Mouse (Mus musculus) retina, embryonic 14.5 days (tissue): ENCODE results near the gene Gm47289.
A peak's percentile ranks its signal among the peaks of the same experiment; 100 is the strongest.

Experiments
- DNase-seq: peaks from one replicate; pipeline ENCODE4 v3.0.0-alpha.2; 2015; ENCODE audit warnings: low spot score

Gene Gm47289

GRCm38 (mm10) chr9:119160689-119161088, 1.7 kb downstream of the Gm47289 start:
- DNase-seq = no peak

- no peak for DNase-seq
Measured at GRCm38 (mm10) chr9:119164743-119165142, 5.8 kb downstream of the Gm47289 start.

GRCm38 (mm10) chr9:119165548-119165947, 6.6 kb downstream of the Gm47289 start:
- DNase-seq = no peak

- no peak for DNase-seq
Measured at GRCm38 (mm10) chr9:119167608-119168007, 8.6 kb downstream of the Gm47289 start.

DNA sequence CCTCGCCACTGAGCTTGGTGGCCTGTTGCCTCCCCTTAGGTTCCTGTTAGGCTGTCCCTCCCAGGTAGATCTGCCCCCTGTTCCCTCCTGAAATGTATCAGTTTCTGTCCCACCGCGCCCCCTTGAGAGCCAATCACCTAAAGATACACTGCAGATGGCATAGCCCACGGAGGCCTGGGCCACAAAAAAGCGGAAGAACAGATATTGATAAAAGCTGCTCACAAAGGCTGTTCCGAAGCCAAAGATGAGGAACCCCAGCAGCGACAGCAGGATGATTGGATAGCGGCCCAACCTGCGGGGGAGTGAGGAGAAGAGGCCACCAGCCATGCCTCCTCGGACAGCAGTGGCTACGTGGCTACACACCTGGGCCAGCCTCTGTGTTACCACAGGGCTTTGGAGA, 20.3 kb downstream of the Gm47289 start:
- no peak for DNase-seq

DNA sequence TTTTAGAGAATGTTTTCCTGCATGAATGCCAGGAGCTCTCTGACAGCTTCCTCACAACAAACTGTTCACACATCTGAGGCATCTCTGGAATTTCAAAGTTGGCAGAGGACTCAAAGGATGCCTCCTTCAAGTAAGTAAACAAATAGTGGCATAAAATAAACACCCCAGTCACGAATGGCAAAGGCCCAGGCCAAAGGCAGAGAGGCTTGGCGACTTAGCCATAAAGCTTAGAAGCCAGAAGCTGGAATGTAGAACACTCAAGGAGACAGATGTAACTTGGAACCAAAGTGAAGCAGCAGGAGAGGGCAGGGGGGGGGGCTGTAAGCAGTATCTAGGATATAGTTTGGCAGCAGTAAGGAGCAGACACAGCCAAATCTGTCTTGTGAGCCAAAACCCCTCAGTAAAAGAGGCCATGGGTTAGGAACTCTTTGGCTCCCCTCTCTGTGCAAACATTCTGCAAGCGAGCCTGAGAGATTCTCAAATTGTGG, 22.3 kb downstream of the Gm47289 start:
- DNase-seq = no peak

DNA sequence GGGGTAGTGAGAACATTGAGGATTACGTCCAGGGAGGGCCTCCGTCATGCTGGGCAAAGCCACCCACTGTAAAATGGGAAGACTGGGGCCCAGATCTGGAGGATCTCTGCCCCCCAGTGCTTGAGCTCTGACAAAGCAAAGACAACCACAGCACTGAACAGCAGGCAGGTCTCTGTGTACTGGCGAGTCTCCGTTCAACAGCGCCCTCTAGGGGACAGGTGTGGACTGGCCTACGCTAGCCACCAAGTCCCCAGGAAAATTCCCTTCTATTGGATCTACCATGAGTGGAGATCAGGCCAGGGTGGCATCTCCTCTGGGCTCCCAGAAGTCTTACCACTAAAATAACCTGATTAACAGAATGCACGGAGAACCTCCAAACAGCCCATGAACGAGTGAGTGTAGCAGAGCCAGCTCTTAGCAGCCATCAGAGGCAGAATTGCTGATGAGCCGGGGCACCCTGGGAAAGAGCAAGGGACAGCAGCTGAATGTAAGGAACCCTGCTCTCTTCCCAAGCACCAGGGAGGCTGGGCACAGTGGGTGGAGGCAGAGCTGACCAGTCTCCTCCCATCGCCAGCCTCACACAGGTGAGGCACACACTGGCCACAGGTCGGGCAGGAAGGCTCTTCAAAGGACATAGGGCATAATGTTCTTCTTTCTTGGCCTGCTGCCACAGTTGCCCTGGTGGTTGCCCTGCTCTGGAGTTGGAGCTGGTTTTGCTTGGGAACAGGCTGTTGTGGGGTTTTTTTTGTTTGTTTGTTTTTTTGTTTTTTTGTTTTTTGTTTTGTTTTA, 33.4 kb downstream of the Gm47289 start:
- DNase-seq = peak; percentile 38

DNA sequence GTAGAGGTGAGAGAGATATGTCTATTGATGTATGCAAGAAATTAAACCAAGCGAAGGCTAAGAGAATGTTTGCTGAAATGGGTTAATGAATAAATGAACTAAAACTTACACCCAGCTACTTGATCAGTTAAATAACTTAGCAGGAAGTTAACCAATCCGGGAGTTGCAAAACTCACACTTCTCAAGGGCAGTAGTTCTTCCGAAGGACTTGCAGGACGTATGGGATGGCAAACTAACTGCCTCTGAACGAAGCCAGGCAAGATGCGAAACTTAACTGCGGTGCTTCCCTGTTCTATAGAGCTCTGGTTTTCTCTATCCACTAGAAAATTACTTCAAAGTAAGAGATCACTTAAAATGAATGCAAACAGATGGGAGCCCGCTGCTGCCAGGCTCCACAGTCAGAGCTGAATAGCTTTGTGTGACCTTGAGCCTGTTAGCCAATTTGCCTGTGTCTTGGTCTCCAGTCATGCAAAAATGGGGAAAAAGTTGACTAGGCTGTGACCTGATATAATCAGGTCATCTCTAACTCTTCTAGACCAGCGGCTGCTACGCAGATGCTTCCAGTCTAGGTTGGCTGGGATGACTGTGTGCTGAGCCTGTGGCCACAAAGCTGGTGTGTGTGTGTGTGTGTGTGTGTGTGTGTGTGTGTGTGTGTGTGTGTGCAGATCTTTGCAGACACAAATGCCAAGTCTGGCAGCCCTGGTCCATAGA, 40.3 kb downstream of the Gm47289 start:
- DNase-seq = peak; percentile 23

DNA sequence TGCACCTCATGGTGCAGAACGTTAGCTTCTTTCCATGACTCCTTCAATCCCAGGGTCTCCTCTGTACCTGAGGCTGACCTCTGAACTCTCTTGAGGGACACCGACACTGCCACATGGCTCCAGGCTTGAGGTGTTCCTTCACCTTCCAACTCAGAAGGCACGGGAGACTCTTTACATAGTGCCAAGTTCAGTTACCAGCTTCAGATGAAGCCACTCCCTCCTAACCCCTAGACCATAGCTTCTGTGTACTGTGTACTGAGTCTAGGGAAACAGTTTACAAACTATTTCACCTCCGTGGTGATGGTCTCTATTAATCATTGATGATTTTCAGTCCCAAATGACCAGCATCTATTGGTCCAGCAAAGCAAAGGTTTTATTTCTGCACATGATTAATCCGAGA, 42.7 kb downstream of the Gm47289 start:
- no peak for DNase-seq

- no peak for DNase-seq
Measured at GRCm38 (mm10) chr9:119203617-119204016, 44.7 kb downstream of the Gm47289 start.

GRCm38 (mm10) chr9:119205756-119206155, 46.8 kb downstream of the Gm47289 start:
- no peak for DNase-seq

DNA sequence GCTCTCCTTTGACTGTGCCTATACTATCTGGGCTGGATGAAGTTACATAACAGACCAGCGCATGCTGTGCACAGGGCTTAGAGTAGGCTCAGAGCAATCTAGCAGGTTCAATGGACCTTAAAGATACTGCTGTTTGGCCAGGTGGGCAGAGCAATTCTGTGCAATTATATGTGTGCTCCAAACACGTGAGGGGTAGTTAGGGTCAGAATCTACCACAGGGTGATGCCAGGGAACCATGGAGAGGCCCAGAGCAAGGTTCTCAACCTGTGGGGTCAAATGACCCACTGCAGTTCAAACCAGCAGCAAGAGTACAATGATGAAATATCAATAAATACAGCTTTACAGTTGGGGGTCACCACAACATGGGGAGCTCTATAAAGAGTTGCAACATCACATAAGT, 47.7 kb downstream of the Gm47289 start:
- no peak for DNase-seq

- DNase-seq = no peak
Measured at GRCm38 (mm10) chr9:119207113-119207512, 48.2 kb downstream of the Gm47289 start.

- no peak for DNase-seq
Measured at GRCm38 (mm10) chr9:119208998-119209397, 50.0 kb downstream of the Gm47289 start, which contains the start of gene Slc22a13. Slc22a13 (minus strand) TSS chr9:119209098.
